Mouse (Mus musculus): Measurements from ENCODE around the gene Zkscan17. TPM values are rescaled to one million over a fixed set of nuclear protein-coding genes. Genes with fewer than 3 reads are reported as not detected.
A peak's percentile ranks its signal among the peaks of the same experiment; 100 is the strongest.
"Not testable (repeated sequence)": the region's sequence is repeated elsewhere in the genome, so short reads cannot be mapped to it uniquely, and the experiment has no call there.

Gene Zkscan17
- polyA plus RNA-seq (2014; fragmentation: Nextera tagmentation; extraction: Ambion mirVana) = 21.5 and 23.0 TPM in 2 replicates

DNA sequence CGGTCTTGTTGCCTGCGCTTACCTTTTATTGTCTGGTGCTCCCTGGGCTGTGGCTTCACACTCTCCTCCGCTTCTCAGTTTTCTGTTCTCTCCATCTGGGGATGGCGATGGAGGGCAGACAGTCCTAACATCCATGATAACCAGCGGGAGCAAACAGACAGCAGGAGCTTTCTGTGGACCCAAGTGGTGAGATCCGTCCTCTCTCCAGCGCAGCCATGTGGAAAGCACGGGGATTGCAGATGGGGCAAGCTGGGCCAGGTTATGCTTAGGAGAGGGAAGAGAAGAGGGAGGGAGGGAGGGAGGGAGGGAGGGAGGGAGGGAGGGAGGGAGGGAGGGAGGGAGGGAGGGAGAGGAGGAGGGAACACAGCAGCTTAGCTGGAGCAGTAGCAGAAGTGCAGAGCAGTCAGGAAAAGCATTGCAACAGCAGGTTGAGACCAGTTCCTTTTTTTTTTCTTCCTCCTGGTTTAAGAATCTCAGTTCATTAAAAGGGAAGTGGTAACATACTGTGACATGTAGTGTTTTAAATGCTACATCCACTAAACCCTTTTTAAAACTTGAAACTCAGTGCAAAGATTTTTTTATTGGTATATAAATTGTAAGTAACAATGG lies at the start of gene Zkscan17:
Gene Zkscan17 (minus strand): TSS at position 280 of the 609 bp plus-strand sequence.
- H3K27me3 ChIP-seq (ENCODE audit: control insufficient read depth, insufficient read depth, low read length) = no peaks in the 10 kb centered on the region
- no peak within 1 kb of the TSS for H3K27ac ChIP-seq (replicated peaks; ENCODE audit: low read depth, low read length)
- no peak for ATAC-seq (replicated peaks; ENCODE audit: insufficient number of reproducible peaks, low FRiP score, low TSS enrichment, low read depth)
- H3K36me3 ChIP-seq (replicated peaks; ENCODE audit: control insufficient read depth, insufficient read depth, low read depth, low read length) = no peaks in the 10 kb centered on the region
- no peaks in the 10 kb centered on the region for H3K4me1 ChIP-seq (ENCODE audit: control insufficient read depth, insufficient read depth, low read length)
- WGBS = 44% methylated on average over 8 of the region's 8 CpGs
- peak; percentile 44 for DNase-seq (ENCODE audit: low spot score)
- H3K9me3 ChIP-seq (replicated peaks; ENCODE audit: control insufficient read depth, low read length) = no peaks in the 10 kb centered on the region
- H3K4me3 ChIP-seq (ENCODE audit: low read depth, low read length) = no peak within 1 kb of the TSS
- H3K4me2 ChIP-seq (ENCODE audit: low read depth, low read length) = no peak within 1 kb of the TSS
- no peak within 1 kb of the TSS for H3K9ac ChIP-seq (replicated peaks; ENCODE audit: low read length)

DNA sequence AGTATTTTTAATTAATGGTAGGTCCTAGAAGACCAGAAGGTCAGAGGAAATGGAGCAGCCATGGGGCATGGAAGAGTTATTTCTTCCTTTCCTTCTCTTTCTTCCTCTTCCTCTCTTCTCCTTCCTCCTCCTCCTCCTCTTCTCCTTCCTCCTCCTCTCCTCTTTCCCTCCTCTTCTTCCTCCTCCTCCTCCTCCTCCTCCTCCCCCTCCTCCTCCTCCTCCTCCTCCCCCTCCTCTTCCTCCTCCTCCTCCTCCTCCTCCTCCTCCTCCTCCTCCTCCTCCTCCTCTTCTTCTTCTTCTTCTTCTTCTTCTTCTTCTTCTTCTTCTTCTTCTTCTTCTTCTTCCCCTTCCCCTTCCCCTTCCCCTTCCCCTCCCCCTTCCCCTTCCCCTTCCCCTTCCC lies 49.6 kb upstream of the Zkscan17 start, which contains the start of gene Olfr222:
Gene Olfr222 (minus strand): TSS at position 101 of the 400 bp plus-strand sequence.
- not testable (repeated sequence) for H3K4me3 ChIP-seq (ENCODE audit: low read depth, low read length); H3K9me3 ChIP-seq (replicated peaks; ENCODE audit: control insufficient read depth, low read length); ATAC-seq (replicated peaks; ENCODE audit: insufficient number of reproducible peaks, low FRiP score, low TSS enrichment, low read depth); H3K27me3 ChIP-seq (ENCODE audit: control insufficient read depth, insufficient read depth, low read length); H3K36me3 ChIP-seq (replicated peaks; ENCODE audit: control insufficient read depth, insufficient read depth, low read depth, low read length); H3K4me2 ChIP-seq (ENCODE audit: low read depth, low read length); DNase-seq (ENCODE audit: low spot score); H3K9ac ChIP-seq (replicated peaks; ENCODE audit: low read length); H3K27ac ChIP-seq (replicated peaks; ENCODE audit: low read depth, low read length); H3K4me1 ChIP-seq (ENCODE audit: control insufficient read depth, insufficient read depth, low read length)

- DNase-seq (ENCODE audit: low spot score) (no peak), ATAC-seq (replicated peaks; ENCODE audit: insufficient number of reproducible peaks, low FRiP score, low TSS enrichment, low read depth) (no peak)
- Histone ChIP-seq H3K27me3 (ENCODE audit: control insufficient read depth, insufficient read depth, low read length) (no peaks in the 10 kb centered on the region), H3K4me3 (ENCODE audit: low read depth, low read length) (no peak overlapping the region), H3K9me3 (replicated peaks; ENCODE audit: control insufficient read depth, low read length) (no peaks in the 10 kb centered on the region), H3K27ac (replicated peaks; ENCODE audit: low read depth, low read length) (no peak overlapping the region), H3K9ac (replicated peaks; ENCODE audit: low read length) (no peak overlapping the region), H3K36me3 (replicated peaks; ENCODE audit: control insufficient read depth, insufficient read depth, low read depth, low read length) (no peaks in the 10 kb centered on the region), H3K4me1 (ENCODE audit: control insufficient read depth, insufficient read depth, low read length) (no peaks in the 10 kb centered on the region), H3K4me2 (ENCODE audit: low read depth, low read length) (no peak overlapping the region)
- 57% methylated on average over 9 of the region's 9 CpGs for WGBS
These were observed 49.2 kb upstream of the Zkscan17 start for GRCm38 (mm10) chr11:59575726-59576125.

GRCm38 (mm10) chr11:59569306-59569705 lies 42.8 kb upstream of the Zkscan17 start:
- 70% methylated on average over 3 of the region's 3 CpGs for WGBS
- no peaks in the 10 kb centered on the region for H3K9me3 ChIP-seq (replicated peaks; ENCODE audit: control insufficient read depth, low read length)
- no peak overlapping the region for H3K4me3 ChIP-seq (ENCODE audit: low read depth, low read length)
- ATAC-seq (replicated peaks; ENCODE audit: insufficient number of reproducible peaks, low FRiP score, low TSS enrichment, low read depth) = no peak
- H3K9ac ChIP-seq (replicated peaks; ENCODE audit: low read length) = no peak overlapping the region
- H3K4me2 ChIP-seq (ENCODE audit: low read depth, low read length) = no peak overlapping the region
- no peaks in the 10 kb centered on the region for H3K27me3 ChIP-seq (ENCODE audit: control insufficient read depth, insufficient read depth, low read length)
- peak; percentile 33 for DNase-seq (ENCODE audit: low spot score)
- no peak overlapping the region for H3K27ac ChIP-seq (replicated peaks; ENCODE audit: low read depth, low read length)
- H3K4me1 ChIP-seq (ENCODE audit: control insufficient read depth, insufficient read depth, low read length) = no peaks in the 10 kb centered on the region
- no peaks in the 10 kb centered on the region for H3K36me3 ChIP-seq (replicated peaks; ENCODE audit: control insufficient read depth, insufficient read depth, low read depth, low read length)

GRCm38 (mm10) chr11:59562837-59563236 lies 36.3 kb upstream of the Zkscan17 start:
- Histone ChIP-seq H3K36me3 (replicated peaks; ENCODE audit: control insufficient read depth, insufficient read depth, low read depth, low read length) (no peaks in the 10 kb centered on the region), H3K4me1 (ENCODE audit: control insufficient read depth, insufficient read depth, low read length) (no peaks in the 10 kb centered on the region), H3K27ac (replicated peaks; ENCODE audit: low read depth, low read length) (no peak overlapping the region), H3K27me3 (ENCODE audit: control insufficient read depth, insufficient read depth, low read length) (no peaks in the 10 kb centered on the region), H3K9me3 (replicated peaks; ENCODE audit: control insufficient read depth, low read length) (no peaks in the 10 kb centered on the region), H3K4me3 (ENCODE audit: low read depth, low read length) (no peak overlapping the region), H3K4me2 (ENCODE audit: low read depth, low read length) (no peak overlapping the region), H3K9ac (replicated peaks; ENCODE audit: low read length) (no peak overlapping the region)
- no peak for ATAC-seq (replicated peaks; ENCODE audit: insufficient number of reproducible peaks, low FRiP score, low TSS enrichment, low read depth)
- no peak for DNase-seq (ENCODE audit: low spot score)
- 73% methylated on average over 9 of the region's 9 CpGs for WGBS

- H3K27me3 ChIP-seq (ENCODE audit: control insufficient read depth, insufficient read depth, low read length) = no peaks in the 10 kb centered on the region
- H3K9ac ChIP-seq (replicated peaks; ENCODE audit: low read length) = no peak overlapping the region
- H3K9me3 ChIP-seq (replicated peaks; ENCODE audit: control insufficient read depth, low read length) = no peaks in the 10 kb centered on the region
- H3K4me2 ChIP-seq (ENCODE audit: low read depth, low read length) = no peak overlapping the region
- H3K36me3 ChIP-seq (replicated peaks; ENCODE audit: control insufficient read depth, insufficient read depth, low read depth, low read length) = no peaks in the 10 kb centered on the region
- no peak overlapping the region for H3K27ac ChIP-seq (replicated peaks; ENCODE audit: low read depth, low read length)
- DNase-seq (ENCODE audit: low spot score) = no peak
- 91% methylated on average over 4 of the region's 4 CpGs for WGBS
- no peak for ATAC-seq (replicated peaks; ENCODE audit: insufficient number of reproducible peaks, low FRiP score, low TSS enrichment, low read depth)
- no peak overlapping the region for H3K4me3 ChIP-seq (ENCODE audit: low read depth, low read length)
- no peaks in the 10 kb centered on the region for H3K4me1 ChIP-seq (ENCODE audit: control insufficient read depth, insufficient read depth, low read length)
These were observed 35.8 kb upstream of the Zkscan17 start for GRCm38 (mm10) chr11:59562336-59562735.

DNA sequence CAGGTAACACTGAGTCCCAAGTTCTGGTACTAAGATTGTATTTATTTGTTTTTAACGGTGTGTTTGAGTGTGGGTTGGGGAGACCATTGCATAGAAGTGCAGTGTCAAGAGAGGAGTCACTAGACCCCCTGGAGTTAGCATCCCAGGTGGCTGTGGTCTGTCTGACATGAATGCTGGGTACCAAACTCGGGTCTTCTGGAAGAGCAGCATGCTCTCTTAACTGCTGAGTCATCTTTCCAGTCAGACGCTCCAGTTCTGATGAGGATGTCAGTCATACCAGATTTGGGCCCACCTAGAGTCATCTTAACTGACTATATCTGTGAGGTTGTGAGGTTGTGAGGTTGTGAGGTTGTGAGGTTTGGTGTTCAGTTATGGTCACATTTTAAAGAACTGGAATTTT lies 34.4 kb upstream of the Zkscan17 start:
- Histone ChIP-seq H3K9ac (replicated peaks; ENCODE audit: low read length) (no peak overlapping the region), H3K4me1 (ENCODE audit: control insufficient read depth, insufficient read depth, low read length) (no peaks in the 10 kb centered on the region), H3K4me3 (ENCODE audit: low read depth, low read length) (no peak overlapping the region), H3K27me3 (ENCODE audit: control insufficient read depth, insufficient read depth, low read length) (no peaks in the 10 kb centered on the region), H3K36me3 (replicated peaks; ENCODE audit: control insufficient read depth, insufficient read depth, low read depth, low read length) (no peaks in the 10 kb centered on the region), H3K27ac (replicated peaks; ENCODE audit: low read depth, low read length) (no peak overlapping the region), H3K4me2 (ENCODE audit: low read depth, low read length) (no peak overlapping the region), H3K9me3 (replicated peaks; ENCODE audit: control insufficient read depth, low read length) (no peaks in the 10 kb centered on the region)
- ATAC-seq (replicated peaks; ENCODE audit: insufficient number of reproducible peaks, low FRiP score, low TSS enrichment, low read depth) (no peak), DNase-seq (ENCODE audit: low spot score) (no peak)
- WGBS = 73% methylated on average over 3 of the region's 3 CpGs

GRCm38 (mm10) chr11:59554535-59554934 lies 28.0 kb upstream of the Zkscan17 start:
- Histone ChIP-seq H3K9me3 (replicated peaks; ENCODE audit: control insufficient read depth, low read length) (no peaks in the 10 kb centered on the region), H3K9ac (replicated peaks; ENCODE audit: low read length) (no peak overlapping the region), H3K4me2 (ENCODE audit: low read depth, low read length) (no peak overlapping the region), H3K4me3 (ENCODE audit: low read depth, low read length) (no peak overlapping the region), H3K4me1 (ENCODE audit: control insufficient read depth, insufficient read depth, low read length) (no peaks in the 10 kb centered on the region), H3K27me3 (ENCODE audit: control insufficient read depth, insufficient read depth, low read length) (no peaks in the 10 kb centered on the region), H3K36me3 (replicated peaks; ENCODE audit: control insufficient read depth, insufficient read depth, low read depth, low read length) (no peaks in the 10 kb centered on the region), H3K27ac (replicated peaks; ENCODE audit: low read depth, low read length) (no peak overlapping the region)
- ATAC-seq (replicated peaks; ENCODE audit: insufficient number of reproducible peaks, low FRiP score, low TSS enrichment, low read depth) (no peak), DNase-seq (ENCODE audit: low spot score) (no peak)
- 82% methylated on average over 8 of the region's 8 CpGs for WGBS
